Mouse (Mus musculus) stomach, embryonic 16.5 days (tissue): ENCODE data around the gene Qprt. TPM values are rescaled to one million over a fixed set of nuclear protein-coding genes. Genes with fewer than 3 reads are reported as not detected.
A peak's percentile ranks its signal among the peaks of the same experiment; 100 is the strongest.

Experiments used
- ATAC-seq: fragments of 200-750 bp; cut with Nextera tagmentation; 2 replicates; pipeline ENCODE4 v1.8.0; 2017; ENCODE audit warnings: moderate number of reproducible peaks, moderate TSS enrichment; ENCODE audit not compliant: insufficient read depth, low FRiP score
- H3K27ac ChIP-seq: fragments of 300-500 bp; sonication (generic); 2 replicates; pipeline ENCODE4 v1.5.1; 2014; ENCODE audit warnings: low read length
- H3K27me3 ChIP-seq: fragments of 300-500 bp; sonication (generic); 2 replicates; pipeline ENCODE4 v1.6.1; 2014; ENCODE audit warnings: low read length, control low read depth, mixed read lengths; ENCODE audit not compliant: control insufficient read depth, insufficient read depth
- H3K36me3 ChIP-seq: fragments of 300-500 bp; sonication (generic); 2 replicates; pipeline ENCODE4 v1.6.1; 2014; ENCODE audit warnings: low read length; ENCODE audit not compliant: control insufficient read depth, insufficient read depth
- H3K4me1 ChIP-seq: fragments of 300-500 bp; sonication (generic); 2 replicates; pipeline ENCODE4 v1.6.1; 2014; ENCODE audit warnings: low read length, control low read depth, mixed read lengths; ENCODE audit not compliant: control insufficient read depth, insufficient read depth
- H3K4me2 ChIP-seq: fragments of 300-500 bp; sonication (generic); 2 replicates; pipeline ENCODE4 v1.6.1; 2014; ENCODE audit warnings: low read depth, low read length, mixed read lengths
- H3K4me3 ChIP-seq: fragments of 300-500 bp; sonication (generic); replicated peaks from 2 replicates; pipeline ENCODE4 v1.5.1; 2014; ENCODE audit warnings: mild to moderate bottlenecking, low read length
- H3K9ac ChIP-seq: fragments of 300-500 bp; sonication (generic); 2 replicates; pipeline ENCODE4 v1.6.1; 2014; ENCODE audit warnings: low read length
- H3K9me3 ChIP-seq: fragments of 300-500 bp; sonication (generic); replicated peaks from 2 replicates; pipeline ENCODE4 v1.6.1; 2016; ENCODE audit warnings: low read length, control low read depth; ENCODE audit not compliant: control insufficient read depth
- WGBS: fragments of 180-500 bp; shearing (Covaris S2); extraction: QIAGEN DNeasy Blood & Tissue Kit; methylation state at CpG from one replicate; pipeline ENCODE4 v1.1.7; 2014; 5-methylcytosine and 5-hydroxymethylcytosine counted together
- polyA plus RNA-seq: library from polyadenylated mRNA; unstranded; fragments of >200 nt; fragmentation: Nextera tagmentation; extraction: Ambion mirVana; gene quantifications from 2 replicates; pipeline ENCODE4 v1.2.1, GENCODE M21; 2015

Qprt gene
- 4.7 and 4.8 TPM in 2 replicates for polyA plus RNA-seq

GRCm38 (mm10) chr7:127121911-127122270 lies at the start of gene Qprt:
Gene Qprt, minus strand, starts transcription at chr7:127122226.
- H3K27ac ChIP-seq = no peak within 1 kb of the TSS; the same call in 1 of the 2 replicates
- H3K9ac ChIP-seq = 0 out of 2 replicates have a peak within 1 kb of the TSS, but pooled peaks have one; percentile 38
- no peaks in the 10 kb centered on the region for H3K36me3 ChIP-seq
- H3K27me3 ChIP-seq = peaks cover 6% of the 10 kb centered on the region; the same call in 1 of the 2 replicates
- H3K9me3 ChIP-seq = no peaks in the 10 kb centered on the region; the same call in 1 of the 2 replicates
- 17% methylated on average over 7 of the region's 7 CpGs for WGBS
- 0 out of 2 replicates have a peak within 1 kb of the TSS, but pooled peaks have one; percentile 11 for H3K4me2 ChIP-seq
- ATAC-seq = no peak
- peaks cover 9% of the 10 kb centered on the region; the same call in 1 of the 2 replicates for H3K4me1 ChIP-seq
- peak within 1 kb of the TSS; percentile 3; the same call in 1 of the 2 replicates for H3K4me3 ChIP-seq

- Histone ChIP-seq H3K4me2 (no peak overlapping the region), H3K27me3 (no peaks in the 10 kb centered on the region), H3K9ac (no peak overlapping the region), H3K4me3 (no peak overlapping the region), H3K27ac (no peak overlapping the region), H3K36me3 (no peaks in the 10 kb centered on the region), H3K9me3 (no peaks in the 10 kb centered on the region), H3K4me1 (no peaks in the 10 kb centered on the region)
- 74% methylated on average over 5 of the region's 5 CpGs for WGBS
- no peak for ATAC-seq
Observed at GRCm38 (mm10) chr7:127166501-127166900, 44.5 kb upstream of the Qprt start.

GRCm38 (mm10) chr7:127165607-127166493 lies 43.8 kb upstream of the Qprt start:
- Histone ChIP-seq H3K4me1 (no peaks in the 10 kb centered on the region), H3K36me3 (no peaks in the 10 kb centered on the region), H3K27ac (no peak overlapping the region), H3K4me2 (no peak overlapping the region), H3K4me3 (no peak overlapping the region), H3K9me3 (no peaks in the 10 kb centered on the region), H3K27me3 (no peaks in the 10 kb centered on the region), H3K9ac (no peak overlapping the region)
- ATAC-seq = no peak
- WGBS = 81% methylated on average over 12 of the region's 12 CpGs

GRCm38 (mm10) chr7:127164002-127164401 lies 42.0 kb upstream of the Qprt start:
- Histone ChIP-seq H3K36me3 (no peaks in the 10 kb centered on the region), H3K4me1 (no peaks in the 10 kb centered on the region), H3K27me3 (no peaks in the 10 kb centered on the region), H3K9ac (no peak overlapping the region), H3K9me3 (no peaks in the 10 kb centered on the region), H3K4me2 (no peak overlapping the region), H3K4me3 (no peak overlapping the region), H3K27ac (no peak overlapping the region)
- no peak for ATAC-seq
- 85% methylated on average over 4 of the region's 4 CpGs for WGBS

- ATAC-seq = no peak
- Histone ChIP-seq H3K27ac (no peak overlapping the region), H3K9me3 (no peaks in the 10 kb centered on the region), H3K4me1 (no peaks in the 10 kb centered on the region), H3K4me3 (no peak overlapping the region), H3K36me3 (no peaks in the 10 kb centered on the region), H3K4me2 (no peak overlapping the region), H3K9ac (no peak overlapping the region), H3K27me3 (no peaks in the 10 kb centered on the region)
- WGBS = 80% methylated on average over 5 of the region's 5 CpGs
Observed at GRCm38 (mm10) chr7:127162546-127162945, 40.5 kb upstream of the Qprt start.

GRCm38 (mm10) chr7:127157548-127157947 lies 35.5 kb upstream of the Qprt start:
- Histone ChIP-seq H3K27ac (no peak overlapping the region), H3K4me3 (no peak overlapping the region), H3K9me3 (no peaks in the 10 kb centered on the region), H3K27me3 (no peaks in the 10 kb centered on the region), H3K4me2 (no peak overlapping the region), H3K36me3 (no peaks in the 10 kb centered on the region), H3K9ac (no peak overlapping the region), H3K4me1 (no peaks in the 10 kb centered on the region)
- ATAC-seq = no peak
- 81% methylated on average over 4 of the region's 4 CpGs for WGBS

- ATAC-seq = no peak
- no peaks in the 10 kb centered on the region for H3K36me3 ChIP-seq
- WGBS = 52% methylated on average over 3 of the region's 3 CpGs
- H3K4me2 ChIP-seq = no peak overlapping the region
- no peak overlapping the region for H3K4me3 ChIP-seq
- H3K9ac ChIP-seq = no peak overlapping the region
- no peaks in the 10 kb centered on the region for H3K9me3 ChIP-seq
- H3K27me3 ChIP-seq = no peaks in the 10 kb centered on the region
- no peaks in the 10 kb centered on the region for H3K4me1 ChIP-seq
- no peak overlapping the region for H3K27ac ChIP-seq
Observed at GRCm38 (mm10) chr7:127153477-127153876, 31.5 kb upstream of the Qprt start.

GRCm38 (mm10) chr7:127152464-127152863 lies 30.4 kb upstream of the Qprt start:
- no peak overlapping the region for H3K9ac ChIP-seq
- H3K4me2 ChIP-seq = no peak overlapping the region
- no peaks in the 10 kb centered on the region for H3K4me1 ChIP-seq
- no peaks in the 10 kb centered on the region for H3K9me3 ChIP-seq
- 91% methylated on average over 6 of the region's 6 CpGs for WGBS
- ATAC-seq = no peak
- H3K4me3 ChIP-seq = no peak overlapping the region
- no peaks in the 10 kb centered on the region for H3K27me3 ChIP-seq
- H3K27ac ChIP-seq = no peak overlapping the region
- no peaks in the 10 kb centered on the region for H3K36me3 ChIP-seq

GRCm38 (mm10) chr7:127147901-127148300 lies 25.9 kb upstream of the Qprt start:
- Histone ChIP-seq H3K27me3 (no peaks in the 10 kb centered on the region), H3K4me1 (no peaks in the 10 kb centered on the region), H3K4me2 (no peak overlapping the region), H3K27ac (no peak overlapping the region), H3K4me3 (no peak overlapping the region), H3K9ac (no peak overlapping the region), H3K9me3 (no peaks in the 10 kb centered on the region), H3K36me3 (no peaks in the 10 kb centered on the region)
- WGBS = 48% methylated on average over 3 of the region's 3 CpGs
- no peak for ATAC-seq
